Mouse (Mus musculus) thymus, postnatal 10 days (tissue): ENCODE results near the gene Adgrf1.
A peak's percentile ranks its signal among the peaks of the same experiment; 100 is the strongest.

Experiments
- DNase-seq, 2 experiments: peaks; one replicate each; pipeline ENCODE4 v3.0.0; 2021; ENCODE audit warnings: low spot score in 2 of 2

The Adgrf1 gene

DNA sequence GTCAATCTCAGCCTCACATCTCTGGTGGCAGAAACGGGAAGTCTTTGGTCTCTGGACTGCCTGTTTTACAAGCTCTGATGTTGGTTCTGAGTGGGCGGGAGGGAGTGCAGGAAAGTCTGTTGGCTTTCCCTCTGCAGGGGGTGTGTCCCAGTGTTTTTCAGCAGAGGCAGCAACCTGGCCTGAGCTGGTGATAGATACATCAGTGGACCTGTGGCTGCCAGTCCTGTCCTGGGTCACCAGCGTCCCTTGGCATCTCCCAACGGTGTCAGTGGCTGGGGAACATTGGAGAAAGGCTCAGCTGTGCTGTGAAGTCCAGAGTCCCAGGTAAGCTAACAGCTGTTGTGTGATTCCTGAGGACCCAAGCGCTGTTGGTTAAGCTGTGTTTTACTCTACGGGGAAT, at the start of gene Adgrf1:
TSS of gene Adgrf1 (plus strand) at position 169 of the 400 bp plus-strand sequence.
- DNase-seq: no peak

DNA sequence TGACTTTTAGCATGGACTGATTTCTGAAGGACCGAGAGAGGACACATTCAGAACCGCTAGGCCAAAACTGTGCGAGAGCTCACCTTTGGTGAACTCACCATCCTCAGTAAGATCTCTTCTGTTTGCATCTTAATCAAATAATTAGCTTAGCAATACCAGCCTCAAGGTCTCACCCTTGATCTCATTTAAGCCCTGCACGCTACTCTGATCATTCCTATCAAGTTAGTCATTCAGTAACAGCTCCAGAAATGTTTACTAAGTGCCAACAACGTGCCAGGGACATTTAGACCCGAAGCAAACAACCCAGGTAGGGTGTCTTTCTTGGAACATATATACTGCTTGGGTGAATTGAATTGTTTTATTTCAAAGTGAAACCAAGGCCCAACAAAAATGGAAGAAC, 44.0 kb upstream of the Adgrf1 start:
- DNase-seq: no peak

DNA sequence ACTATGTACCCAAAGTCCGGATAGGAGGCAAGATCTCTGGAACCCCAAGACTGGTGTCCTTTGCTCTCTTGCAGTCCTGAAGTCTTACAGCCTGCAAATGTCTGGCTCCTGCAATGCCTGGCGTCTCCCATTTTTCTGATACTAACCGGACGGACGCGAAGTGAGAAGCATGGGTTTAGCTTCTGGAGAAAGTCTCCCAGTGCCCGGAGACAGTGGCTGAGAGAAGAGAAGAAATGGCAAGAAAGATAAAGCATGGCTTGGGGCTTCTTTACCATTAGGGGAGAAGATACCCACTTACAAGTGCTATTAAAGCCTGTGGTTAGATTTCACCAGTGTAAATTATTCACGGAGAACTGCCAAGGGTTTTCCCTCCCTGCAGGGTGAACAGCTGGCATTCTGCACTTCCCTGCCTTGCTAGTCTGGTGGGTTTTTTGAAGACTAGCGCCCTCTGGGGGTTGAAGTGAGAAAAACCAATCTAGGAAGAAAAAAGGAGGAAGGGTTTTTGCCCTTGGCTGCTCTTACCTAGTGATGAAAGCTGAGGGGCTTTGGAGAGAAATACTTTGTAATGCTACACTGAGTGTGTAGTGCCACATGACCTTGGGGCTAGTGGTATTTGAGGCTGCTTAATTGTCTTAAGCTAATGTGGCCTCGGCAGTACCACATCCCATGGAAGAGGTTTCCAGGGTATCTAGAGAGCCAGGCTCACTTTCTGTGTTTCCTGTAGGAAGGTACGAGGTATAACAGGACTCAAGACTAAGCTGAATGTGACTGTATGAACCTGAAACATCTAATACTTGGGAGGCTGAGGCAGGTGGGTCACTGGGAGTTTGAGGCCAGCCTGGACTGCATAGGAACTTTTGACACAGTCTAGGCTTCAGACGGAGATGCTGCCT, 40.3 kb upstream of the Adgrf1 start:
- peak; percentile 50 to 71 for DNase-seq

DNA sequence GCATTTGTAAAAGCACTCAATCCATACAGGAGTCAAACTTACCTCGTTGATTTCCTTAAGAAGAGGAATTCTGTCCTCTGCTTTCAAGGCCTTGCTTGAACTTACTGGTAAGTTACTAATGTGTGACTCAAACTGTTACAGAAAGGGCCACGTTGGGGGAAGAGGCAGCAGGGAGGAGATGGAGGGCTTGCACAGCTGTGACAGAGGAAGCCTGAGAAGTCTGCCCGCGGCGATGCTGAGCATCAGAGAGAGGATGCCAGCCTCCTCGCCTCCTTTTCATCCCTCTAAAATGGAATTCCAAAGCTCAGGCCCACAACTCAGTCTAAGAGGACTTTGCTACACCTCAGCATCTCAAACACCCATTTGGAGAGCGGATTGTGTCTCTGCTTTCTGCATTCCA, 39.3 kb upstream of the Adgrf1 start:
- DNase-seq: peak in 1 of 2 experiments; percentile 29

DNA sequence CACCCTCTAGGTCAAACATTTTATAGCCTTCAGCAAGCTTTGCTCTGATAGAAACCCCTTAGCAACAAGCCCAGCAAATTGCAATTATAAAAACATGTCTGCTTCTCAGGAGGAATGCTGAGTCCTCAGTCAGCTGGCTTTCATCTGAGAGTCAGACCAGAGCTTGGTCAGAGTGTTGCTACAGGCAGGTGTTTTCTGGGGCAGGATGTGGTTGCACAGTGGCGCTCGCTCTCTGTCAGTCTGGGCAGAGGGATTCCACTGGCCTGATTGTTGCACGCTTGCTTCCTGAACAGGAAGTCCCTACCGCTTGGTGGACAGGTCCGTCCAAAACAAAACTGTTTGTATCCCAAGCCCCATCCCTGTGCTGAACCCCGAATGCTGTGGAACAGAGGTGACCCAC, 37.4 kb upstream of the Adgrf1 start:
- peak; percentile 62 to 67 for DNase-seq

DNA sequence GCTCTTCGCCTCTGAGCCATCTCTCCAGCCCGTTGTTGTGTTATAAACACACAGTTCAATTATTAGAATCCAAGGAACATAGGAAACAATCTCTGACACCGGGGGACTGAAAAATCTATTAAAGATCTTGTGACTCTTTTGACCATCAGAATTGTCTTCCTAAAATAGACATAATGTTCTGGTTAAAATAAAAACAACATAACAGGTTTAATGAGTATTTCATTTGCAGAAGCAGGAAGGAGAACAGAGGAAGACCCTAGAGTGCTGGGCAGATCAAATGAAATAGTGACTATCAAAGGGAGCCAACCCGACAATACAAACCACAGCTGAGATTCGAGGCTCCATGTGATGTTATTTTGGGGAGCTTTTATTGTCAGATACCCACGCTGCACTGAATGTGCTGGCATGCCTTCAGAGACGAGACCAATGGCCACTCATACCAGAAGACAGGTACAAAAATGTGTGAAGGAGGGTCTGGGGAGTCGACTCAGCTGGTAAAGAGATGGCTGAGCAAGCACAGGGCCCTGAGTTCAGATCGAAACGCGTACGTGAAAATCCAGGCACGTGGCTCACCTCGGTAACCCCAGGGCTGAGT, 33.4 kb upstream of the Adgrf1 start:
- no peak for DNase-seq

DNA sequence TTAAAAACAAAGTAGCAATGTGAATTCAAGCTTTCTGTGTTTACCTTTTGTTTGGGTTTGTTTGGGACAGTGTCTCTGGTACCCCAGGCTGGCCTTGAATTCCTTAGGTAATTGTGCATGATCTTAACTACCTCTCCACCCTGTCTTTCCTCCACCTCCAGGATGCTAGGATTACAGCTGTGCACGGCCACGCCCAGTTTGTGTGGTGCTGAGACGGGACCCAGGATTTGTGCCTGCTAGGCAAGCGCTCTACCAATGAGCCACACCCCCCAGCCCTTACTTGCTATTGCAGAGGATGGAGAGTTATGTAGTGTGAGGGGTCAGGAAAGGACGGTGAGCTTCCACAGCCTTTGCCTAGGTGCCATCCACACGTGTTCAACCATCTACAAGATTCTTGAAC, 31.1 kb upstream of the Adgrf1 start:
- DNase-seq: no peak

DNA sequence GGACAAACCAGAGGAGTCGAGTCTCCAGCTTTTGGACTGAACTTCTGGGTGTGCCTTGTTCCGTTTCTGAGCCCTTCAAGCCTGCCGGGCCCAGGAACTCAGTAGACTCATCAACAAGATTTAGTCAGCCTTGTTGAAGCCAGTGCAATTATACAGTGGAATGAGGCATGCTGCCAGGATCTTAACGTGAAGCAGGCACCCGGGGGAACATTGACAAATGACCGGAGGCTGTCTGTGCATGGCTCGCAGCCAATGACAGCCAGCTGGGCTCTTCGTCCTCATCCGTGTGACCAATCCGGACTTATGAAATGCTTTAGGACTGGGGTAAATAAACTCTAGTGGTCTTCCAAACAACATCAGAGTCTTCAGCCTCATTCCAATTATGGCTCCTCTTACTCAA, 29.0 kb upstream of the Adgrf1 start:
- DNase-seq: no peak

DNA sequence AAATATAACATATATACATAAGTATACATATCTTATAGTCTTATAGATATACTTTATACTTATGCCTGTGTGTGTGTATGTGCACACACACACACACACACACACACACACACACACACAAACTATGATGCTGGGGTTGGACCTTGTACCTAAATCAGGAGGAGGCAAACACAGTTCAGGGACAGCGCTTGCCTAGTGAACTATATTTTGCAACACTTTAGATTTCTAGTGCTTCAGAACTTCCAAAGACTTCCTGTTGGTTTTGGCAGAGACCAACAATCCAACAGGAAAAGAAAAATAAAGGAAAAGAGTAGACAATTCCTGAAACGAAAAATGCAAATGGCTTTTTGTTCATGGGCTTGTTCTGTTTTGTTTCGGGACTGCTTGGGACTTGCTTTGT, 27.5 kb upstream of the Adgrf1 start:
- DNase-seq: no peak

DNA sequence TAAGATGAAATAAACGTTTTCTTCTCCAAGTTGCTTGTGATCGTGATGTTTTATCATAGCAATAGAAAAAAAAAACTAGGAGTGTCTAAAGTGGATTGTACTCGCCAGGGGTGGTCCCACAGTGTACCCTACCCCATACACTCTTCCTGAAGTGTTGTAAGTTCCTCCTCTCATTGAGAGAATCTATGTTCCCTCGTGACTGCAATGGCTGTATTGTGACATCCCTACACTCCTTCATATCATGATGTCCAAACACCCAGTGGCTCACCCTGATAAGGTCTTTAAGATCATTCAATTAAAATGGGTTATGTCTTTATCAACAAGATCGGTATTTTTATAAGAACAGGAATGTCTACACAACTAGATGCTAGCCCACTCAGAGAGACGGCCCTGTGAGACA, 24.8 kb upstream of the Adgrf1 start:
- no peak for DNase-seq

DNA sequence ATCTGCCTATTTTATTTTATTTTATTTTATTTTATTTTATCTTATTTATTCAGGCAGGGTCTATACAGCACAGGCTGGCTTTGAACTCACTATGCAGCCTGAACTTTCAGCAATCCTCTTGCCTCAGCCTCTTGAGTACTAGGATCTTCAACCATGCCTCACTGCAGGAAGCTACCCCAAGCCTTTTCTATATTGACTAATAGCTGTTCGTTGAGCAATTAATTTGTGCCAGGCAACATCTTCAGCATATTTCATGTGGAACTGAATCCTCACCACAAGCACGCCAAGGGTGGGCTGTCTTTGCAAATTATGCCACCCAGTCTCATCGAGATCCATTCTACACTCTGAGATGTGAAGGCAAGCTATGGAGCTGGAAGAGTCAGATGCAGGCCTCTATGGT, 22.9 kb upstream of the Adgrf1 start:
- DNase-seq: no peak

DNA sequence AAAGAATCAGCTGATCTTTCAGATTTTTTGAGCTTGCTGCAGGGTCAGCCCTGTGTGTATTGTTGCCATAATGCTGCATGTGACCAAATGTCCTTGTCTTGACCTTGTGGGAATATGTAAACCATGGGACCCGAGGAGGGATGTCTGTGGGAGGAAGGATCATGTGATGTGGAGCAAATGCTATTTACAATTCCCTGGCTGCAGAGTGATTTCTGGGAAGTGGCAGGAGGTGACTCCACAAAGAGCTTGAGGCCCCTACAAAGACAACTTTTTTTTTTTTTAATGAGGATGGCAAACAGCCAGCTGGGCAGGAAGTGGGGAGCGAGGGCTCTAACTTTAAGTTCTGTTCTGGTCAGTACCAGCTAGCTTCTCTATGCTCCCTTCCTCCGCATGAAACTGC, 20.5 kb upstream of the Adgrf1 start:
- DNase-seq: no peak

DNA sequence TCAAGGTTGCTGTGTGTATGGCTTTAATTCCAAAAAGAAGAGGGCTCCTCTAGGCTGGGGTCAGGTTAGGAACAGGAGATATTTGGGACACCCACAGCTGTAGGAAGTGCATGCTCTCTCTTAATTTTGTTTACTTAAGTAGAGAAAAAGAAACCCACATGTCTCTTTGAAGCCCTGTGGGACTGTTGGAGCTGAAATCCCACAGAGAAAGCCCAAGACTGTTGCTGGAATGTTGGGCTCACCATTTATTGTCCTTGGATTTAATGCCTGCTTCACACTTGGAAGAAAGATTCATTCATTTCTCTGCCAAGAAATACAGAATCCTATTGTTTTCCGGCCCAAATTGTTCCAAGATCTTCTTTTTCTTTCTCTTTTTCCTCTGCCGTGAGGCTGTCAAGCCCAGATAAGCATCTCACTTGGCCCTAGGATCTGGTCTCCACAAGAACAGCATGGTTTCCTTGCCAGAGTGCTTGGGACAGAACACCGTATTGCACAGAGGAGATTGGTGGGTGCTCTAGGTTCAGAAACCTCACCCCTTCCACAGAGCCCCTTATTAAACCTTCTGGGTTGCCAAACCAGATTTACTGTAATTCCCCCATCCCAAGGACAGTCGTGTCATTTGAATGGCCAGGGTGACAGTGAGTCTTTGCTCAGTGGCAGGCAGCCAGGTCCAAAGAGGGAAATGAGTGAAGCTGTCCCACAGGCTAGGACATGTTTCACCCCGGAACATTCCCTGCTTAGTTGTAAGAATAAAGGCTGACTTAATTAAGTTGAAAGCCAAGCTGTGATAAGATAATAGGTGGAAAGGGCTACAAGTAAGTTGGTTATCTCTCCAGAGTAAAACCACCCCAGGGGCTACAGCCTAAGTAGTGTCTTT, 18.6 kb upstream of the Adgrf1 start:
- DNase-seq: no peak

DNA sequence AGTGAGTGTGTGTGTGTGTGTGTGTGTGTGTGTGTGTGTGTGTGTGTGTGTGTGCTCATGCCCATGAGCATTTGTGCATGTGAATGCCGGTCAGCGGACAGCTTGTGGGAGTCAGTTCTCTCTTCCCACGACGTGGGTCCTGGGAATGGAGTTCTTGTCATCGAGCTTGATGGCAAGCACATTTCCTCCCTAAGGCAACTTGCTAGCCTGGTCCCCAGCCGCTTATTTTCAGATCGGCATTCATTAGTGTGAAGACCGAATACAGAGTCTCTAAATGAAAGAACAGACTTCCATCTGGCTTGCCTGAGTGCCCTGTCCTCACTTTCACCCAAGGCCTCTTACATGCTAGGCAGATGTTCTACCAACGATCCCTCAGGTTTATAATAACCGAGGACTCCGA, 17.3 kb upstream of the Adgrf1 start:
- no peak for DNase-seq

DNA sequence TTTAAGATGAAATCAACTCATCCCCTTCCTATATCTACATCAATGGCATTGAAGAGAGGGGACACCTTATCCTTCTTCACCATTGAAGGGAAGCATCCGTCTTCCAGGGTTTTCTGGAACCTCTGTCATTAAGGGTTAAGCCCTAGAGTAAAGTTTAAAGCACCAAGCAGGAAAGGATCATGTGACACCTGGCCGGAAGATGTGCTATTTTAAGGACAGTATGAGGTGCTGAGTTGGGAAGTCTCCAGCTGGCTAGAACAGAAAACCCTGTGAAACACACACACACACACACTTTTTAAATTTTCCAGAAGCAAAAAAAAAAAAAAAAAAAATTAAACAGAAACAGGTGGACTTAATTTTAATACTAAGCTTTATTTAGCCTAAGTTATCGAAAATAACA, 15.9 kb upstream of the Adgrf1 start:
- no peak for DNase-seq

DNA sequence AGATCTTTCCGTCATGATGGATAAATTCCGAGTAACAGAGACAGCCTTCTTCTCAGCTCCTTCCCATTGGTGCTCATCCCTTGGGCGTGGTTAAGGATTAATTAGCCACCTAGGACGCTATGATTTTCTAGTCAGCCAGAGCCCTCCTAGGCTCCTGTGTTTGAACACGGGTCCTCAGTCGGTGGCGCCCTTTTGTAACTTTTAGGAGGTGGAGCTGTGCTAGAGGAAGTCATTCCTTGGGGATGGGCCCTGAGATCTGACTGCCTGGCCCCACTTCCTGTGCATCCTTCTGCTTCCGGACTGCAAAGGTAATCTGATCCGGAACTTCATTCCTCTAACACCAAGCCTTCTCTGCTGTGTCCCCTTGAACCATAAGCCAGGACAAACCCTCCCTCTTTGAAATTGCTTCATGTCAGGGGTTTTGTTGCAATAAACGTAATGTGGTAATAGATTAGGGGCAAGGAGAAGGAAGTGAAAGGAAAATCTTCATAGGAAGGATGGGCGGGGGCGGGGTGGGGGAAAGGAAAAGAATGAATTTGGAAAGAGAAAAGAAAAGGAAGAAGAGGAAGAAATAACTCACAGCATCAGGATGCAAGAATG, 13.5 kb upstream of the Adgrf1 start:
- DNase-seq: no peak

DNA sequence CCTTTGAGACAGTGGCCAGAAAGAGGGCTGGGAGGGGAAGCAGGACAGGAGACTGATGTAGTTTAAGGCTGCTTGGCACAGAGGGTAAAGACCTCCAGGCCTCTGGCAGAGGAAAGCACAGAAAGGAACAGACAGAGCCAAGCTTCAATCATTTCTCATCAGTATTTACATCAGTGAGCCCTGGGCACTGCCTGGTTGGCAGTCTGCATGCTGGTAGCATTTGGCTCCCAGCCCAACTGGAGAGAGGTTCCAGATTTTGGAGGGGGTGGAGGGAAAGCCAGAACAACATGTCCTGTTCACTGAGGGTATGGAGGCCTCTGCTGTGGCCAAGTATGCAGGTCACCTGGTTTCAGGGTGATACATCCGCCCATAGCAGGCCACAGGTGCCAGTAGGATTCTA, 12.4 kb upstream of the Adgrf1 start:
- DNase-seq: no peak

DNA sequence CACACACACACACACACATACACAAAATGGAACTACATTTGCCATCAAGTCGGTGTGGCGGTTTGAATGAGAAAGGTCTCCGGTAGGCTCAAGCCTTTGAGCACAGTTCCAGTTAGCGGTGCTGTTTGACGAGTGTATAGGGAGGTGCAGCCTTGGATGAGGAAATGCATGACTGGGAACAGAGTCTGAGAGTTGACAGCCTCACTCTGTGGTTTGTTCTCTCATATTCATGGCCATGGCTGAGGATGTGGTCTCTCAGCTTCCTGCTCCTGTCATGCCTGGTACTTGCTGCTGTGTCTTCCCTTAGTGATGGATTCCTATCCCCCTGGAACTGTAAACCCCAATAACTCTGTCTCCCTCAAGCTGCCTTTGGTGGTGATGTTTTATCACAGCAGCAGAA, 8.2 kb upstream of the Adgrf1 start:
- no peak for DNase-seq

DNA sequence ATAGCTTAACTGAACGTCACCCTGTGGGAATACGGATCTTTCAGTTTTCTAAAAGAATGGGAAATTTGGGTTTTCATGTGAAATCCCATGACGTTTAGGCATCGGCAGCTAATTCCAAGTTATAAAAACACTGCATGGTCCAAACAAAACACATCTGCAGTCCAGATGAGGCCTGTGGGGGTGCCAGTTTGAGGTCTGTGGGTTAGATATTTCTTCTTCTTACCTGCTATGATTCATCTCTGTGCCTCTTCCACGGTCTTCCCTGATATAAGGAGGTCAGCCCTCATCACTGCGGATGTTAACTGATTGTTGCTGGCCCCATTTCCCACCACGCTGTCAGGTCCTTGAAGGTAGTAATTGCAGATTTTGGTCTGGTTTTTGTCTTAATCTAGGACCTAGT, 5.4 kb upstream of the Adgrf1 start:
- DNase-seq: no peak

DNA sequence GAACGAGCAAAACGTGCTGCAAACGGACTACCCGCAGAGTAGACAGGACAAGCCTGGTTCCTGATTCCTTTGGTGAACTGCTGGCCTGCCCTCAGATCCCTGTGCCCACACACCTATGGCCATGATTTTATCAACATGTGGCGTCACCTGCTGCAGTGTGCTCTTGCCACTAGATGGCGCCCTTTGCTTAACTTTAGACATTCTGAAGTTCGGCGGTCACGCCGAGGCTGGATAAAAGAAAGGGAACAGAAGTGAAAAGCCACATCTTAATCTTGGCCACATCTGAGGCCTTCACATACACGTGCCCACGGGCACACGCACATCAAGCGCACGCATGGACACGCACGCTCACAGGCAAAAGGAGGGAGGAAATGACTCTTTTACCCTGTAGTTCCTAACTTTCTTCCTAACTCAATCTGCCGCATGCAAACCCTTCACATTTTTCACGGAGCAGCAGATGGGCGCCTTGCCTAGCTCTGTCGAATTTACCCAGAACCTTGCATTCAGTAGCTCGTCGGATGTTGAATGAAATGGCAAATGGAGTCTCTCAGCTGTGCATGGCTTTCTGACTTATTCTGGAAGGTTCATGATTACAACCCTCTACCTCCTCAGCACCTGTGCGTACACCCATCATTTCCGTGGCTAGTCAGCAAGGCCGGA, 4.8 kb upstream of the Adgrf1 start:
- peak; percentile 42 to 75 for DNase-seq

DNA sequence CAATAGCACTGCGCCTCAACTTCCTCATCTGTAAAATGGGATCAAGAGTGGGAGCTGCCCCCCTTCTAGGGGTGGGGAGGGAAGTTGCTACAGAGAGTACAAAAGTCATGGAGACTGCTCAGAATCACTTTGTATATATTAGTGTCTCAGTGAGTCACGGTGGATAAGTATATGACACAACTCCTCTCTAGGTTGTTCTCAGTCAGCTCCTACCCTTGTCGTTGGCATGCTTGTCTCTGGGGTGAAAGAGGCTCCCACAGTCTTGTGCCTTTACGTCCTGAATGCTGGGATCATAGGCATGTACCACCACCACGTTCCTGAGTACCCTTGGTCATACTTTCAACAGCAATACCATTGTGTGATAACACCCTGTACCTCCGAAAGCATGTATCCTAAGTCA, 4.2 kb upstream of the Adgrf1 start:
- no peak for DNase-seq

DNA sequence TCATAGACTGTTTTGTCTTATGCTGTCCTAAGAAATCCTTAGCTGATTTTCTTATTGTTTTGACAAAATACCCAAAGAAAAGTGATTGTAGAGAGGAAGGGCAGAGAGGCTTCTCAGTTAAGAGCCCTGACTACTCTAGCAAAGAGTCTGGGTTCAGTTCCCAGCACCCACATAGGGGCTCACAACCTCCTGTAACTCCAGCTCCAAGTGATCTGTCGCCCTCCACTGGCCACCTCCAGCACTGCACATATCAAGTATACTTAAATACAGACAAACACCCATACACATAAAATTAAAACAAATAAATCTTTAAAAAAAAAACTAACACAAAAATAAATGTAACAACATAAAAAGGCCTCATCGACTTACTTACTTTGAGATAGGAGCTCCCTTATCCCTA, 3.5 kb upstream of the Adgrf1 start:
- DNase-seq: no peak
